ENCODE assay signal across 7 mouse cellular contexts in the genomic region with DNA sequence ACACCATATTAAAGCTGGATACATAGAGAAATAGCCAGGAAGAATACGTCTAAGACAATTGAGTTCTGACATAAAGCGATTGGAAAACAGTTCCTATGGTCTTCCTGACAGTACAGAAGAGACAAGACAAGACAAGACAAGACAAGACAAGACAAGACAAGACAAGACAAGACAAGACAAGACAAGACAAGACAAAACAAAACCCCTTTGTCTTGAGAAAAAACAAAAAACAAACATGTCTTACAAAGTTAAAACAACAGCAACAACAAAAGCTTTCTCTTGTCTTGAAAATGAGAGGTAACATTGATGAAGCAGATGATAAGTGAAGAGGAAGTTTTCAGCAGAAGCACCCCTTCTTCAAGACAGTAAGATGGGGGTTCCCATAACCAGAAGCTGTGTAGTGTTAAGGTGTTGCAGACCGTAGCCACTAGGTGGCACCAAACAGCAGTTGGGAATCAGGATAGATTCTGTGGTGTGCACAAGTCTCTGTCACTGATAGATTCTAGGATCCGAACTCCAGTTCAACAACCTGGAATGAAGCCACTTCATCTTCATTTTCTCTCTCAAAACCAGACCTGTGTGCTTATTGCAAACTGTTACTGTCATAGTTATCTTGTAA. TPM values are rescaled to one million over a fixed set of nuclear protein-coding genes. Genes with fewer than 3 reads are reported as not detected.
DNase-seq lines count a peak whose midpoint lies in the region; ATAC-seq and TF ChIP-seq lines count a peak whose summit lies in the region.

No protein-coding gene starts in this region.

- peak; percentile 83 for TF ChIP-seq CTCF in Patski (IDR thresholded peaks at IDR 0.05)

- no peak overlapping the region for H3K4me3 ChIP-seq in midbrain, embryonic 10.5 days

- no peak for DNase-seq in Patski (ENCODE audit: low read depth, low spot score)
- DNase-seq in cerebellum, adult 11 months, result peak; percentile 23
- DNase-seq in forelimb bud, embryonic 11.5 days (ENCODE audit: low read depth, low spot score), result peak; percentile 86
- peak; percentile 22 to 25 for DNase-seq in left cerebral cortex, adult 8-10 months (ENCODE audit: low spot score in 2 of 2)
- DNase-seq in midbrain, embryonic 10.5 days (ENCODE audit: low spot score), result peak; percentile 58
- peak; percentile 68 for DNase-seq in right cerebral cortex, postnatal 4 days

- H3K4me1 ChIP-seq in midbrain, embryonic 10.5 days, result no peaks in the 10 kb centered on the region

- no peak overlapping the region for H3K27ac ChIP-seq in midbrain, embryonic 10.5 days (replicated peaks)

- 47% methylated on average over 4 of the region's 4 CpGs for WGBS in midbrain, embryonic 10.5 days

- POLR2A ChIA-PET in Patski (lab: Charles Lee), result no interaction called here

- H3K36me3 ChIP-seq in midbrain, embryonic 10.5 days, result no peaks in the 10 kb centered on the region

- ATAC-seq in Patski, result peak; percentile 89
- ATAC-seq in inflammation-experienced regulatory T-cells, adult 6 months, result peak; percentile 99

- no peaks in the 10 kb centered on the region for H3K9me3 ChIP-seq in midbrain, embryonic 10.5 days (replicated peaks)

- CTCF ChIA-PET in Patski (lab: Charles Lee), result interaction anchor here (0.6 to 1.7 kb wide), 2 partner anchors 10 kb away, joined by 3 to 4 read pairs; no protein-coding TSS in a partner anchor

- in situ Hi-C loops in Patski (cut with MboI; ENCODE audit: low pct_unique_long_range_greater_than_20kb), result loop anchor here (5.0 to 10.0 kb wide), 2 partner anchors 957 to 1015 kb away; no protein-coding TSS in a partner anchor

- peaks cover 6% of the 10 kb centered on the region for H3K27me3 ChIP-seq in Patski
- H3K27me3 ChIP-seq in midbrain, embryonic 10.5 days (ENCODE audit: low read depth, poor library complexity, severe bottlenecking), result no peaks in the 10 kb centered on the region

RNA-seq across cellular contexts. Expression of a gene that starts 15.0 kb away (rescaled TPM):
- polyA plus RNA-seq in Patski (2021), result 0.03 TPM
- polyA plus RNA-seq in inflammation-experienced regulatory T-cells, adult 6 months (2017; shearing (Covaris generic)), result 10 to 100 TPM in 1 of 3 experiments, 1 to 10 TPM in 2; 5.8 to 11.0 (median 7.8) TPM
- total RNA-seq in left cerebral cortex, adult 8-10 months (2022), result not detected
- 0.07 TPM in 1 of 2 replicates, not detected in the other for polyA plus RNA-seq in midbrain, embryonic 10.5 days (2016; fragmentation: Nextera tagmentation; extraction: Ambion mirVana)
